Mouse (Mus musculus) urinary bladder, postnatal 14 days (tissue): ENCODE results near the gene Sec14l5.
A peak's percentile ranks its signal among the peaks of the same experiment; 100 is the strongest.

Experiments used
- DNase-seq: peaks from one replicate; pipeline ENCODE4 v3.0.0; 2021; ENCODE audit warnings: low spot score

Gene Sec14l5

DNA sequence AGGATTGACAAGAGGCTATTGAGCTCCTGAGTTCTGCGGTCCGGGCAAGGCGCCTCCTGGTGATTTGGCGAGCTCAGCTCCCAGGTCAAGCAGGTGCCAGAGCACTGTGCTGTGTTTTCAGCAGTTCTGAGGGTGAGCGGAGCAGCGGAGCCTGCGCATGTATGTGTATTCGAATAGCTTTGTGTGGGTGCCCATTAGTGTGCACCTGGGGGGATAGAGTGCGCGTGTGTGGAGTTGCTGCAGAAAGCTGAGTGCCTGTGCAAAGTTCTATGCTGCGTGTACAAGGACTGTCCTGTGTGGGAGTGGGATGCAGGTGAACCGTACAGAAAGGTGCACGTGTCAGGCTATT is at the start of gene Sec14l5:
TSS of gene Sec14l5 (plus strand) at position 73 of the 349 bp plus-strand sequence.
- no peak for DNase-seq

DNA sequence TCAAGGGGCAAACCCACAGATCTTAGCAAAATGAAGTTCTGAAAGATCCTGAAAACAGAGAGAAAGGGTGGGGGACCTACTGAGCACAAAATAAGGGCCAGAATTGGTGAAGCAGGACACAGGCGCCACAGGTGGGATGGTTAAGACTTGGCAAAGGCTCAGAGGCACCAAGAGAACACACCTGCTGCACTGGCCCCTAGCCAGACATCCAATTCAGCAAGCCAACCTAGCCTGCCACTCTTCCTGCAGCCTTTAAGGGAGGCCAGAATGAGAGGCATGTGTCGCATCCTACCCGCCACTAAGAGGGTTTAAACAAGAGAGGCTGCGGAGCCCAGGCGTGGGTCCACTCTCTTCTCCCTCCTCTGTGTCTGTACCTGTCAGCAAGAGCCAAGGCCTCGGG is 45.9 kb upstream of the Sec14l5 start:
- no peak for DNase-seq

DNA sequence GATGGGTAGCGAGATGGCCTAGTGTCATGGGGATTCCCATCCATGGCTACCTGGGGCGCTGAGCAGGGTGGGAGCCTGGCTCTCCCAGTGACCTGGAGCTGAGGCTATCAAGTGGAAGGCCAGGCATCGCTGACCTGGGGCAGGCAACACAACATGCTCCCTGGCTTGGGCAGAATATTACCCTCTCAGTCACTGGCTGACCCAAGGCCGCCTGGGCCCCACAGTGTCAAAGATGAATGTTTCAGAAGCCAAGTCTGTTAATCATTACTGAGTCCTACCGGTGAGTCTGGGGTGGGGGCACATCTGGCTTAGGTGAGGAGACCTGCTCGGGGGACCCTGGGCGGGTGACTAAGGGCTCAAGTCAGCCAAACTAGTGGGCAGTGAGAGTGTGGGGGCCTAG is 37.0 kb upstream of the Sec14l5 start:
- no peak for DNase-seq

DNA sequence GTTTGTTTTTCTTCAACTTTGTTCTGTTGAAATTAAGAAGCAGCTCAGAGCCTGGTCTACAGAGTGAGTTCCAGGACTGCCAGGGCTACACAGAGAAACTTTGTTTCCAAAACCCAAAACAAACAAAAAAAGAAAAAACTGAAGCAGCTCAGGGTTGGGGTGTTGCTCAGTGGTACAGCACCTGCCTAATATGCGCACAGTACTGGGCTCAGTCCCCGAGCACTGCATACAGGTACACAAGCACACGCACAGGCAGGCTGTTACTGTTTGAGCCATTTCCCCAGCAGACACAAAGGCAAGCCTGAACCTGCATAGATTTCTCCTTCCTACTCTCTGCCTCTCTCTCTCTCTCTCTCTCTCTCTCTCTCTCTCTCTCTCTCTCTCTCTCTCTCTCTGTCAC is 35.9 kb upstream of the Sec14l5 start:
- DNase-seq, result peak; percentile 38

DNA sequence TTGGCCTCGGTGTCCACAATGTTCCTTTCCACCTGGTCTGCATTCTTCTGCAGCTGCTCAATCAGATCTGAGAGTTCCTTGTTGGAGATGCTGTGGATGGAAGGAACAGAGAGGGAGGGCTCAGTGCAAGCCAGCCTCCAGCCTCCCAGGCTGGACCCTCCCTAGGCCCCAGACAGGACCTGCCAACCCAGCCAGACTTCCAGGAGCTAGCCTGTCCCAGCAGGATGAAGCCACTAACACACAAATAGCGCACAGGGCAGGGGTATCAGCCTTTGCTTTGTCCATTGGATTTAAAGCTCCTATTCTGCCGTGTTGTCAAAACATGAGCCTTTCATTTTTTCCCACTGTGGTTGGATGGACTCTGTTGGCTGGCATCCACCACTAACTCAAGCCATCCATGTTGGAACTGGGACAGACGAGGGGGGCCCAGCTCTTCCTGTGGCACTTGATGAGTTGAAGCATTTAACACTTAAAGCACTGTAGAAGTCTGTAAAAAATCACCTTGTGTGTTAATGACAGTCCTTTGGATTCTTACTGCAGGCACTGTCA is 33.8 kb upstream of the Sec14l5 start:
- no peak for DNase-seq

DNA sequence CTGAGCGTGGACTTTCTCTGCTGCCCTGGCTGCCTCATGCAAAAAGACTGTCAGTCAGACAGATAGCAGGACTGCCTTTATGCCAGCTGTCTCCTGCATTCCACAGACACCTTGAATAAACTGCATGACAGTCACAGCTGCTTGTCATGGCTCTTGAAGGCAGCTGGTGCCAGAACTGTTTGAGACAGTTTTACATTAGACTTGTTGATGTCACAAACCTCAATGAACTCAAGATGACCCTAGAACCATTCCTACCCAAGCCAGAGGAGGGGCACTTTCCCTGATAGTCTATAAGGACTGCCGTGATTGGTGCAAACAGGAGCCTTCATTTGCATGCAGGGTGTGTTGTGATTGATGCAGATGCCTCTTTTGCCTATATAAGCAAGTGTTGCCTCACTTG is 33.3 kb upstream of the Sec14l5 start:
- no peak for DNase-seq

DNA sequence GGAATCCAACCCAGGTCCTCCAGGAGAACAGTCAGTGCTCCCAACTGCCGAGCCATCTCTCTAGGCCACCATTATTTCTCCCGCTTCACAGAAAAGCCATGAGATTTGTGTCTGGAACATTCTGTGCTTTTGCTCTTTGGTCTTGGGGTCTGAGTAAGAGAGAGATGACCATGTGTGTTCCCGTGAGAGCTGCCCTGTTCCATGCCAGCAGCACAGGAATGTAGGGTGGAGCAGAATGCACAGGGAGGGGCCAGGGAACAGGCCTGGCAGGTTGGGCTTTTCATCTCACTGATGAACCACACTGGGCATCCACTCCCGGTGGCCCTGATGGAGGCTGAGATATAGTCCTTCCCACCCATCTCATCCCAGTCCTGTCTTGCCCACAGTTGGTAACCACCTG is 27.5 kb upstream of the Sec14l5 start:
- peak; percentile 73 for DNase-seq

DNA sequence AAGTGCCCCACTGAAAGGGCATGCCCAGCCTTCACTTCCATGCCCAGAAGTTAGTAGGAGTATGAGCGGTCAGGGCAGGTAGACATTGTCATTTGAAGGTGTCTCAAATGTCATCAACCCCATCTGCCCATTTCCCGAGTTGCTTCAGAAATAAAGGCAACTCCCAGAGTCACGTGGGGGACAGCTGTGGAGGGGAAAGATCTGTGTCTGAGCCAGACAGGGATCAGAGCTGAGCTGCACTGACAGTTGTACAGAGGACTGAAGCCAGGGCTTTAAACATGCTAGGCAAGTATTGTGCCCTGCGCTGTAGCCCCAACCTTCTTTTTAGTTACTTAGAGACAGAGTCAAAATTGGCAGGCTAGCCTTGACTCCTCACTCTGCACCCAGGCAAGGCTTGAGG is 27.1 kb upstream of the Sec14l5 start:
- DNase-seq, result no peak

DNA sequence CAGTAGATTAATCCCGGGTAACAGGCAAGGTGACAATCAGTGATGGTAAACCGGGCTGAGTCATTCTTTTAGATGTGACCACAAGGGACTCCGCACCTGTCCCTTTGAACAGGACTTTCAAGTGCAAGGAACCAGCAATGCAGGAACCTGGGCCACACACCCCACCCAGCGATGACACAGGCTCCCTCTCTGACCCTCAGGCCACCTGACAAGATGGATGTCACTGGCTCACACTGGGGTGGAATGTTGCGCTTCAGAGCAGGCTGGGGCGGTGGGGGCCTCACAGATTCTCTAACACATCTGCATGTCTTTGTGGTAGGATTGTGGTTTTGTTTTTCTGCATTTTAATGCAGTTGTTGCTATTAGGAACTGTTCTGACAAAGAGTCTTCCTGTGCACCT is 23.4 kb upstream of the Sec14l5 start:
- no peak for DNase-seq

DNA sequence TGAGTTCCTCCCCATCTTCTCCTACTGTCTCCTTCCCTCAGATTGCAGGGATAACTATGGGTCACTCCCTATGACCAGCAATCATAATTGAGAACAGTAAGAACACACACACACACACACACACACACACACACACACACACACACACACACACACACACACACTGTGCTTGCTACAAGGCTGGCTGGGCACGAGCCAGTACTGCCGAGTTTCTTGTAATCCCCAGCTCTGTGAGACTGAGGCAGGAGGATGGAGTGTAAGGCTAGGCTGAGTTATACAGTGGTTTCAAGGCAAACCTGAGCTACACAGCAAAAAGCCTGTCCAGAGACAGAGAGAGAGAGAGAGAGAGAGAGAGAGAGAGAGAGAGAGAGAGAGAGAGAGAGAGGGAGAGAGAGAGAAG is 16.7 kb upstream of the Sec14l5 start:
- DNase-seq, result no peak

DNA sequence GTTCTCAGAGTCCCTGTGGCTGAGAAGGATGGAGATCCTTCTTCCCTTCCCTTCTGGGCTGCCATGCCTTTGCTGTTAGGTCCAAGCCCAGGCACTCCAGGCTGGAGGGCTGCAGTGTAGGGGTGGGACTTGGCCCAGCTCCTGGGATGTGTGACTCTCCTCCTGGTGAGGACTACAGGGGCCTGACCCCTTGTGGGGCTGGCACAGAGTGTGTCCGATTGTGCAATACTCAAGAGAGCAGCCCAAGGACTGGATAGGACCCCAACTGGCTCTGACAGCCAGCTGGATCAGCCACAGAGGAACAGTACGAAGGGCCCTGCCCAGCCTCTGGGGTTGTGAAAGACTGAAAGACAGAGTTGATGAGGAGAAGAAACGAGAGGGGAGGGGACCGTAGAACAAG is 16.1 kb upstream of the Sec14l5 start:
- DNase-seq, result peak; percentile 82

DNA sequence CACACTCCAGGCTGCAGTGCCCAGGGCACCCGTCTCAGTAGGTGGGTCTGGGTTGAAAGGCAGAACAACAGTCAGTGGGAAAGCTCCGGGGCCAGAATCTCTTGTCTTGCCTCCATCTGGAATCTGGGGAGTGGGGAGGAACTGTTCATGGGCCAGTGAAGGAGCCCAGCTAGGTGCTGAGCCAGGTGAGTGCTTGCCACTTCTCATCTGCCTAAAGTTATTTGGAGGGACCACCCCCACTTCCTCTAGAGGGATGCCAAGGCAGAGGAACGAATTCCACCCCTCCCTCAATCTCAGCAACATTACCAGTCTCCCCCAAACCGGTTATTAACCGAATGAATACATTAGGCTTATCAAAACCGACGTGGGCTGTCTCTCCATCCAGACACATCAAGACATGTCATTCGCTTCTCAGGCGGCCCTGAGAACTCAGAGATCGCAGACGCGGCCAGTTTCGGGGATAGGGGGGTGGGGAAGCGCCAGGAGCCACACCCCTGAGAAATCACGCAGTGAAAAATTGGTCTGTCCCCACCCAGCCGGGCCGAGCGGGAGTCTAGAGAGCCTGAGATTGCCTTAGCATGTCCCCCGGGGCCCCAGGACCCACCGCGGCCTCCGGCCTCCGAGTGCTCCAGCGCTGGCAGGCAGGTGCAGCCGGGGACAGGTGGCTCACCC is 15.5 kb upstream of the Sec14l5 start:
- DNase-seq, result peak; percentile 50

DNA sequence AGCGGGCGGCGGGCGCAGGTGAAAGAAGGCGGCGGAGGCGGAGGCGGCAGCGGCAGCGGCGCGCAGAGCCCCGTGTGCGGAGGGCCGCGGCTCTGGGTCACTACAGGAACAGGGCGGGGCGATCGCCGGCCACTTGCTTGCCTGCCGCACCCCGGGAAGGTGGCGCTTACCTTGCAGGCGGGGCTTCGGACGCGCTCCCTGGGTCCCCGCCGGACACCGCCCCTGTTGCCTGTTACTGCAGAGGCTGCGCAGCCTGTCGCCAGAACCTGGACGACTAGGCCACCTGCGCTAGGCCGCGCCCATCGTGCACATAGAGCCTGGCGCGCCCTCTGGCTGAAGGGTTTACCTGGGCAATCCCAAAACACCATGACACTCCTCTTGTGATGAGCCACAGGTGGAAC is 14.5 kb upstream of the Sec14l5 start, which contains the start of gene Ppl:
TSS of gene Ppl (minus strand) at position 21 of the 401 bp plus-strand sequence.
- DNase-seq, result peak; percentile 93

DNA sequence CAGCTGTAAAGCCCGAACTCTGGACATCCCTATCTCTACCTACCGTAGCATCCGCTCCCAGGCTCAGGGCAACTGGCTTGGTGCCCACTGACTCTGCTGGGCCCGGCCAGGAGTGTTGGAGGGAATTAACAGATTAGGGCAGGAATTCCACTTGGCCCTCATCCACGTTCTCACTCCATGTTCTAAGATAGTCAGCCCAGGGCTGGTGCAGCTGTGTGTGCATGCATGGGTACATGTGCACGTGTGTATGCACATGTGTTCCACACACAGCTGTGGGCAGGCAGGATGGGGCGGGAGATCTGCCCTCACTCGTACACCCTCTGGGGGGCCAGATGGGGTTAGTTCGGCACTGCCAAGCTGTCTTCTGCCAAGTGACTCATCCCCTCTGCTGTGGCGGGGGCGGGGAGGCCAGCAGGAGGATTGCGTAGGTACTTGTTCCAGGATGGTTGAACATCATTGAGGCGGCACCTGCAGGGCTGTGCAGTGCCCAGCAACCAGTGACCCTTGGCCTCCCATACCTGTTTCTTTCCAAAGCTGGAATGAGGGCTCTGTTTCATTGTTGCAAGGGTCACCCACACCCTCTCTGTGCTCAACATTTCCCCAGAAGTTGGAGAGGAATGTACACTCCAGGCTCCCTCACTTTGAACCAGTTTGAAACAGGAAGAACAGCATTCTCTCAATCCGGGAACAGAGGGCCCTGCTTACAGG is 12.1 kb upstream of the Sec14l5 start:
- DNase-seq, result peak; percentile 86

DNA sequence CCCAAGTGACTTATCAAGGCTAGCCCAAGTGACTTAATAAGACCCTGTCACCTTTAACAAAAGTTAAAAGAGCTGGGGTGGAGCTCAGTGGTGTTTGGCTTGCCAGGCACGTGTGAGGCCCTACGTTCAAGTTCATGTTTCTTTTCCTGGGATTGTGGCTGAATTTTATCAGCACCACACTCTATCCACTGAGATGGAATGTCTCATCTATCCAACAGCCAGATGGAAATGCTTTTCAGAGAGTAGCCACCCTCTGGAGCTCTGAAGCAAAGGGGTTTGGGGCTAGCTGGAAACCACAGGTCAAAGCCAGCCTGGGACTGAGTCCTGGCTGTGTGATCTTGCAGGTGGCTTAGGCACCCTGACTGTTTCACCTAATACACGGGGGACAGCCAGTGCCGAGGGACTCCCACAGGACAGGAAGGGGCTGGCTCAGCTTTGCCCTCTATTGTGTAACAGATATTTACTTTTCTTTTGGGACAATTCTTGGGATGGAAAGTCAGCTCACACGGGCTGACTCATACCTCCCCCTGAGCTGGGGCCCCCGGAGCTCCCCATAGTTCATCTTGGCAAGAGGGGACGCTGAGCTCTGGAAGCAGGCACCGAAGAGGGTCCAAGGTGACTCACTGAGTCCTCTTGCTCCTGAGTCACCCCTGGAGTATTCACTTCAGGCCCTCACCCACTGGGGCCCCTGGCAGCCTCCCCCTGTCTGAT is 11.2 kb upstream of the Sec14l5 start:
- DNase-seq, result peak; percentile 72

DNA sequence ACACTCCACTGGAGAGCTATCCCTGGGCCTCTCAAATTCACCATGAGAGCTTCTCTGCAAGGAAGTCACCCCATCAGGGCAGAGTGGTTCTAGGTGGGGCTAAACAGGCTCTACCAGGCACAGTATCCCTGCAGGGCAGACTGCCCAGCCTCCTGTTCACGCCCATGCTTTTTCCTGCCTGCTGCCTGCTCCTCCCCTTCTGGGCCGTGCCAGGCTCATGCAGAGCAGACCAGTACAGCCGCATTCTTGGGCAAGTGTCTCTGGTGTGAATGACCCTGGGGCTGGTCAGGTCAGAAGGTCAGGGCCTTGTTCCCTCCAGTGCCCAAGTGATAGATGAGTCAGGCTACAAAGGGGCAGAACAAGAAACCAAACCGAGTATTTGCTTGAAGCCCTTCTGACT is 10.4 kb upstream of the Sec14l5 start:
- DNase-seq, result peak; percentile 90

DNA sequence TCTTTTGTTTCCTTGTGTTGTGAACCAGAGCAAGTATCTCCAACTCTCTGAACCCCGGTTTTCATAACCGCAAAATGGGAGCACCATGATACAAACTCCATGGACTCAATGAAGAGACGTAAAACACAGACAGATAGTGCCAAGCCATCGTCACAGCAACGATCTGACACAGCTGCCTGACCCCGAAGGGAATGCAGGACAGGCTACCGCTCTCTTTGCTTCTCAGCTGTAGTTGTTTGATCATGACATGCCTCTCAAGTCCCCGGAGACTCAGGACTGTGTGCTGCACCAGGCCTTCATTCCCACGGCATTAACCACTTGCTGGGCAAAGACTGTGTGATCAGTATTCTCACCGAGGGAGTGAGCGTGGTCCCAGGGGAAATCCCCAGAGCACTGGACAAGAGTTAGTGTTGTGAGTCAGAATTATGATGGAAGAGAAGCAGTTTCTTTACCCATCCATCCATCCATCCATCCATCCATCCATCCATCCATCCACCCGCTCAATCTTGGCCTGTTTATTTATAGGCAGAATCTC is 9.8 kb upstream of the Sec14l5 start:
- no peak for DNase-seq

DNA sequence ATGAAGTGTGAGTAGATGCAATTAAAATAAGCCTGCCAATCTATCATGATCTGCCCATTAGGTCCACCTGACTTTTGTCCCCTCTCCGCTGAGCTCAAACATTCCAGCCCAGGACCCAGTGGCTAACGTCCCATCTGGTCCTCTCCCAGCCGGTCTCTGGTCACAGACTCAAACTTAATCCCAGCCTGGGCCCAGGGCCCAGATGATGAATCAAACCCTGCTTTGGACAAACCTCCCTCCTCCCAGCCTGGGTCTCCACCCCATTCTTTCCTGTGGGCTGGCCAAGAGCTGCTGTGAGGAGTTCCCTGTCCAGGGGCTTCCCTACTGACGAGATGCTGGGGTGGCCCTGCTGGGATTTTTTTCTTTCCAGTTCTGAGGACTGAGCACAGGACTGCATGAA is 7.2 kb upstream of the Sec14l5 start:
- DNase-seq, result peak; percentile 83

DNA sequence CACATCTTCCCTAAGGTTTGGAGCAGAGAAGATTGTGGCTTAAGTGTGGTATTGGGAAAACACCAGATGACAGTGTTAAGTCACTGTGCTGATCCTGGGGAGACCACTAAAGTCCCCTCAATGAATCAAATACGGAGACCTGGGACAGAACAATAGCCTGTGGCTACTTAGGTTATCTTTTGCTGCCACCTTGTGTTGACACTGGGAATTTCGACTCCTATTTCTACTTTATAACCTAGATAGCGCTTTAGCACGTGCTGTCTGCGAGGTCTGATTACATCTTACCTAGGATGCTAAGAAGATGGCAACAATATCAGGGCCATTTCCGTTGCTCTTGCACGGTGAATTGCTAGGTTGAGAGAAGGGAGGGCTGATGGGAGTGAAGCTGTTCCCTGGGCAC is 1.3 kb upstream of the Sec14l5 start:
- peak; percentile 80 for DNase-seq

DNA sequence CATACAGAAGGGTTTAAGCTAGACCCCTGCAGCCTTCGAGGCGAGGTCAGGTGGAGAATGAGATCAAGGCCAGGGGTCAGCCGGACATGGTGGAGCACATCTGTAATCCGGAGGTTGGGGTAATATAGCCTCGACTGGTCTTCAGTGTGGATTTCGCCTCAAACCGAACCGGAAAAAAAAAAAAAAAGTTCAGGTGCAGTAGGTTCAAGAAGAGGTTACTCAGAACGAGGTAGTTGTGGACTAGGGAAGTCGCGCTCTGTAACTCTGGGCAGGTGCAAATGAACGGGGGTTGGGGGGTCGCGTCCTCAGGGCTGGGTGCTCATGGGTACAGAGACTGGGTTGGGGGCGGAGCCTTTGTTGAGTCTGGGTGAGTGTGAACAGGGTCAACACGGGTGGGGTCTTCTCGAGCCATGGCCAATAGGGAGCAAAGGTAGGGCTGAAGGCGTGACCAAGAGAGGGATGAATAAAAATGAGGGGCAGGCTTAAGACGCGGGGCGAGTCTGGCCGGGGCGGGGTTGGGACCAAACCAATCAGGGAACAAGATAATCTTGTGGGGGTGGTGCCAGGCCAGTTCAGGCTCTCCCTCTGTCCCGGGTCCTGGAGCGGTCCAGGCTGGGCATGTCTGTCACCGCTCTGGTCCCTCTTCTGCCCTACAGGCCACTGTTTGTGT is 407 bp upstream of the Sec14l5 start:
- DNase-seq, result peak; percentile 82

DNA sequence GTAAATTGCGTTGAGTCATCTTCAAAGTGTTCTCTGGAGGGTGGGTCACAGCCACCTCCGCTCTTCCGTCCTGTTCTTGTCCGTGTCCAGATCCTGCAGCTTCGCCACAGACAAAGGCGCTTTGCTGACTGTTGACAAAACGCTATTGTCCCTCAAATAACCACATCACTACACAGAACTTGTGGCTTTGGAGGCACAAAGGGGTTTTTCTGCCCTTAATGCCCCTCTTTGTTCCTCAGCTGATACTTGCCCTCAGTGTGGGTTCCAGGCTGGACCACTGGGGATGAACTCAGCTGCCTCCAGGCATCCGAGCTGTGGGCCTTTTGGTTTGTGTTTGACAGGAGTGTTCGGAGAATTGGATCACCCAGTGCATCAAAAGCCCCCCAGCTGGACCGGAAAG is 3.6 kb downstream of the Sec14l5 start:
- DNase-seq, result no peak
